Mouse (Mus musculus) kidney, postnatal 25 days (tissue): ENCODE results near the gene Ezr.
A peak's percentile ranks its signal among the peaks of the same experiment; 100 is the strongest.
"Not testable (repeated sequence)": the region's sequence is repeated elsewhere in the genome, so short reads cannot be mapped to it uniquely, and the experiment has no call there.

Experiments used
- DNase-seq, 2 experiments: peaks; one replicate each; pipeline ENCODE4 v3.0.0; 2021; ENCODE audit warnings: mixed read lengths in 2 of 2

The Ezr gene

DNA sequence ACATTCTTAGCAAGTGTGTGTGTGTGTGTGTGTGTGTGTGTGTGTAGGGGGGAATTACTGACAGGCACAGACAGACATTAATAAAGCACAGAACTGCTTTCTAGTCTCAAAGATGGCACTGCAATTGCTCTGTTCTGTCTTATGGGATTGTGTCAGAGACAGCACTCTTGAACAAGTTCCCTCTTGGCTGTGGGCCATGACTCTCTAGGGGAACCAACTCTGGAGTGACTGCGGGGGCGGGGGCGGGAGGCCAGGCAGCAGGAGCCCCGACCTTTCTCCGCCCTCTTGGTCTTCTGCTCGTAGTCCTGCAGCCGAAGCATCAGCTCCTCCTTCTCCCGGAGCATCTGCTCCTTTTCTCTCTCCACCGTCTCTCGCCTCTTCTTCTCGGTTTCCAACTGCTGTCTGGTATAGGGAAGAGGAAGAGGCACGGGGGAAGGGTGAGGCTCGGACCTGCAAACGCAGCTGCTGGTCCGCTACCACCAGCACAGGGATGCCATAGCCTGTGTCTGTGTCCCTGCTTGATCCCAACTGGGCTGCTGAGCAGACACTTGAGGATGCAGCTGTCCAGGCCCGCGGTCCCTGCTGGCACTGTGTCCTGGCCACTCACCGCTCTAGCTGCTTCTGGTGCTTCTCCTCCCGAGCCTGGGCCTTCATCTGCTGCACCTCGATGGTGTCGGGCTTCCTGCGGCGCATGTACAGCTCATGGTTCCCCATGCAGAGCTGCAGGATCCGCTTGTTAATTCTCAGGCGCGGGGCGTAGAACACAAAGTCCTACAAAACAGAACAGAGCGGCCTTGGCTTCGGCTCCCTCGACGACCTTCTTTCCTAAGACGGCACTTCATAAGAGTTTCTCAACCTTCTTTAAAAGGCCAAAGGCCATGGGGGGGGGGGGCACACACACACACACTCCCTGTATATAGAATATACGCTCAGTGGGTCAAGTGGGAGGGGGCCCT is 40.2 kb downstream of the Ezr start:
- peak; percentile 77 to 80 for DNase-seq

DNA sequence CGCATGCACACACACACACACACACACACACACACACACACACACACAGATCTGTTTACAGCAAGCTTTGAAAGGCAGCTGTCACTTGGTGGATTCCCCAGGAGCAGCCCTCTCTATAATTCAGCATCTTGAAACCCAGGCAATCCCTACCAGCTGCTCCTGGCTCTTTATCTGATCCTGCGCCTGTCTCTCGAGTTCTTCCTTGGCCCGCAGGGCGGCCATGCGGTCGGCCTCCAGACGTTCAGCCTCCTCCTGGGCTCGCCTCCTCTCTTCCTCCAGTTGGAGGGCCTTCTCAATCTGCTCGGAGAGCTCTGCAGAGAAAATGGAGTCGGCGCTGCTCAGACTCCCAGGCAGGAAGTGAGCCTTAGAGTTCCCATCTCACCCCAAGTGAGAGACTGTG is 41.3 kb downstream of the Ezr start:
- DNase-seq: no peak

DNA sequence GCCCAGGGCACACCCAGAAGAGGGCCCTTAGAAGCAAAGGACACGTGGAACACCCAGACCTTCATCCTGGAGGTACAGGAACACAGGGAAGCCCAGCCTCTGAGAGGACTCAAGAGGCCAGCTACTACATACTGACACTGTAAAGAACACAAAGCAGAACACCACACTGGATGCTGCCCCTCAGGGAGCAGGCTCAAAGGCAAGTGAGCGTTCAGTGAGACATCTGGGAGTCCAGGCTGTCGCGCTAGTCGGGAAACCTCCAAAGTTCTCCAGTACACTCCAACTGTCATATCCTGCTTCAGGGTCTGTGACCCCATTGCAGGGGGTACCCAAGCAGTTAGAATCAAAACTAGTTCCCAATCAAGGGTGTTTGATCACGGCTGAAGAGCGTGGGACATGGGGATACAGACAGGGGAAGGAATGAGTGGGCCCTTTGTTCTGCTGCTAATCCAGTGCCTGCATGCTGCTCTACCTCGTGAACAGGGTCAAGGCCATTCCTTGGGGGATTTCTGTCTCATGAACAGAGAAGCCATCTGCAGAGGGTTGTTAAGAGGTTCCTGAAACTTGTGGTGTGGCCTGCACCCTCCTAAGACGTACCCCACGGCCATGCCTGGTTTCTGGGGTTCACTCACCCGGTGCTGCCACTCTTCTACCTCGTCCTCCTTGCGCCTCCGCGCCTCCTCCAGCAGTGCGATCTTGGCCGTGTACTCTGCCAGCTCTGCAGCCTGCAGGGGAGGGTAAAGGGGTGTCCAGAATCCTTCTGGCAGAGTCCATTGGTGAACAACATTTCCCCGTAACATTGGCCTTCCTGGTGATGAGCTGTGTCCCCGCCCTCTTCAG is 42.0 kb downstream of the Ezr start:
- no peak for DNase-seq

DNA sequence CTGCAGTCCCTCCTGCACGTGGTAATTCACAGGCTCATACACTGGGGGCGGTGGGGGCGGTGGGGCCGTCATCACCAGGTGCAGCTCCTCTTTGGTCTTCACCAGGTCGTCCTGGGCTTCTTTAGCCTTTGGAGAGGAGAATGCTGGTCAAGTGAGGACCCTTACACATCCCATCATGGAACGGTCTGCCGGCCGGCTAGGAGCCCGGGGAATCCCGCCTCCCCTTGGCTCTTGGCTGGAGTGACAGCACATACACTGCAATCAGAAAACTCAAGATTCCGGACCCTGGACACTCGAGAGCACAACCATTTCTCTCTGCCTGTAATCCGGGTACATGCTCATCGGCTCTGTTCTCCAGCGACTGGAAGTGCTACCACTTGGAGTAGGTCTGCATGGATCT is 42.8 kb downstream of the Ezr start:
- DNase-seq: no peak

DNA sequence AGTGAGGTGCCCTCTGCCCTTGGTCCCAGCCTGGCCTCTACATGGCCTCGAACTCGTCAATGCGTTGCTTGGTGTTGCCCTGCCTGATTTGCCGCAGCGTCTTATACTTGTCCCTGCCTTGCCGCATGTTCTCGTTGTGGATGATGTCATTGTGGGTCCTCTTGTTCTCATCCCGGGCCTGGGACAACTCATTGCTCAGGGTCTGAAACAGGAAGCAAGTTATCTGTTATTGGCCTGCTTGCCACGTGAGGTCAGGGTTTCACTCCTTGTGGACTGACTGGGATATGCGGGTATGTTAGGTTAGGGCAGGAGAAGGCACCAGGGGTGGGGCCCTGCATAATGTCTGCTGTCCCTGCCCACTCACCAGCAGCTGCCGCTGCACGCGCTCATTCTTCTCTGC is 43.3 kb downstream of the Ezr start:
- peak in 1 of 2 experiments; percentile 62 for DNase-seq

DNA sequence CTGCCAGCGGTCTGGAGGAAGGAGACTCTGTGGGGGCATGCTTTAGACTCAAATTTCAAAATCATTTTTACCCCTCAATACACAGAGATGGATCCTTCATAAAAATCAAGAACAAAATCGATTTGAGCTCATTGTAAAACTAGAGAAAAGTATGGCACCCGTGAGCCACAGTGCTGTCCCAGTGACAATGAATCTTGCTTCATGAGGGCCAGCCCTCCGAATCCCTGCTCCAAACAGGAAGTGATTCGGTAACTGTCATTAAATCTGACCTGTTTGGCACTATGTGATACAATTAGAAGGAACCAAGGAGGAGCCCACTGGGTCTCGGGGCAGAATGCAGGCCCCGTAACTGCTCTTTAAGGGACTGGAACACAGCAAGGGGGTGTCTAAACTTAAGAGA is 43.7 kb downstream of the Ezr start:
- no peak for DNase-seq

DNA sequence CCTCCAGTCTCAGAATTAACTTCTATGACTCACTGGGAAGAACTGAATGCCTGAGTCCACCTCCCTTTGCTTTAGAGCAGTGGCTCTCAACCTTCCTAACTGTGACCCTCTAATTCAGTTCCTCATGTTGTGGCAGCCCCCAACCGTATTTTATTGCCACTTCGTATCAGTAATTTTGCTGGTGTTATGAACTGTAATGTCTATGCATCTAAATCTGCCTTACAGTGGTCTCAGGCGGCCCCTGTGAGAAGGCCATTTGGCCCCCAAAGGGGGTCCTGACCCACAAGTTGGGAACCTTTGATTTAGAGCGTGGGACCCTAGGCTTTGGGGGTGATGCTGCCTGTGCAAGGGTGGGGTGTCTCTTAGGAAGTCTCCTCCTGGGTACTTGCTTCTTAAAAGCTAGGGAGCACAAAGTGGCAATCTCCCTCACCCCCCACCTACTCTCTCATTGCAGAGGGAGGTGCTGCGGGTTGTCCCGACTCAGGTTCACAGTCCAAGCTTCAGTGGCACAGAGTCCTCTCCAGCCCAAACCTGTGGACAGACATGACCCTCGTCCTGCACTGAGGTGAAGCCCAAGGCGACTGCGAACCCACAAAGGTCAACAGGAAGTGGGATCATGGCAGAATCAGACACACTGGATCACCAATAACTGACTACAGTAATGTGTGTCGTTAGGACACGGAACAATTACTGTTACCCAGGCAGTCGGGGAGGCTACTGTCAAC is 45.1 kb downstream of the Ezr start:
- DNase-seq: peak in 1 of 2 experiments; percentile 80

DNA sequence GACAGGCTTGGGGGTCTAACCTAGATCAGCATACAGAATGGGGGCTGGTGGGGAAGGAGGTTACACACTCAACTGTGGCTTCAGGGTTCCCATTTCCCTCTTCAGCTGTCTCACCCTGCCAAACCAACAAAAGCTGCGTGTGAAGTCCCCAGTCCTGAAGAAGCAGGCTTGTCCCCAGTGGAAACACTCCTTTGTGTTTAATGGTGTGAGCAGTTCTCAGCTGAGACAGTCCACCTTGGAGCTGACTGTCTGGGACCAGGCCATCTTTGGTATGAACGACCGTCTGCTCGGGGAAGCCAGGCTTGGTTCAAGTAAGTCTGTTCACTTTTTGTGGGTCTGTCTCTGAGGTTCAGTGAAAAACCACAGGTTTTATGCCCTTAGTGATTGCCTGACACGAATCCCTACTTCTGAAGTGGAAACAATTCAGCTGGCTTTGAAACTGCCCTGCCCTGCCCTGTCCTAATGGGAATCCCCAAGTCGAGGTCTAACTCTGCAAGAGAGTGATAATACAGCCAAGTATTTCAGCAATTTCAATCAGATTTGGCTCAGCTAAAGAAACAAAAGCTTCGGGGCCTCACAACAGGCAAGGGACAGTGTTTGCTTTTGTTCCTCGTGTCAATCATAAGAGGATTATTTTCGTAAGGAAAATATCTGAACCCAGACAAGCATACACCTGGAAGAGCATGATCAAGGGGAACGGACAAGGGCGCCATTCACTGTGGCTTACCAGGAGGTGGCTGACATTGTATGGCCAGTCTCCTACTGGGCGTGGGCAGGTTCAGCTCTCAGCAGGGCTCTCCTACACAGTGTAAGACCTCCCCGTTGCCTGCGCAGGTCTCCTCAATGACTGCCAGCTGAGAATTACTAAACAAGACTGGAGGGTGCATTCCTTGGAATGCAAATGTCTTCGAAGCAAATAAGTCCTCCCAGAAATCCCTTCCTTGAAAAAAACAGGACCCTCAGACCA is 46.0 kb downstream of the Ezr start:
- peak in 1 of 2 experiments; percentile 51 for DNase-seq

DNA sequence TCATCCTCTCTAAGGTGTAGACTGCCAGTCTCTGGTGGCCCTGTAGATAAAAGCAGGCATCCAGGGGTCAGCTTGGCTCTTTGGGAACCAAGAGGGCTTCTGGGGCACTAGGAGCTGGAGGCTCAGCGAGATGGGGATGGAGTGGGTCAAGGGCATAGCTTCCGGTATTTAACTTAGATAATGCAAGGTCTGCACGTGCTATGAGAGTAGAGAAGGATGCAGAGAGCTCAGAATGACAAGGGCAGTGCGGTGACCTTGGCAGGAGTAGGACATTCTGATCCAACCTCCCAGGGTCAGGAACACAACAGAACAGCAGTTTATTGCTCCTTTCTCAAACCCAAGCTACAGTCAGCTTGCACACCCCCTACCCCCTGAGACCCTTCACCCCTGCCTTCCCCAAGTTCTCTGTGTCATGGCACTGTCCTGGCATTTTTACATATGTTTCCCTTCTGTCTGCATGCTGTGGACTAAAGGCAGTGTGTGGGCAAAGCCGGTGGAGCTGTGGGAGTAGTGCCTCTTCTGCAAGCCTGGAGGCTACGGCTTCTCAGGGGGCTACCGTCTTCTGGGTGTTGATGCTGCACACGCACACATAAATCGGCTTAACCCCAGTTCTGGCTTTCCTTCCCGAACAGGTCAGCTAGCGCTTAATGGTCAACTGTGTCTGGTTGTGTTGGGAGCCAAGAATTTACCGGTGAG is 47.7 kb downstream of the Ezr start:
- peak in 1 of 2 experiments; percentile 57 for DNase-seq

DNA sequence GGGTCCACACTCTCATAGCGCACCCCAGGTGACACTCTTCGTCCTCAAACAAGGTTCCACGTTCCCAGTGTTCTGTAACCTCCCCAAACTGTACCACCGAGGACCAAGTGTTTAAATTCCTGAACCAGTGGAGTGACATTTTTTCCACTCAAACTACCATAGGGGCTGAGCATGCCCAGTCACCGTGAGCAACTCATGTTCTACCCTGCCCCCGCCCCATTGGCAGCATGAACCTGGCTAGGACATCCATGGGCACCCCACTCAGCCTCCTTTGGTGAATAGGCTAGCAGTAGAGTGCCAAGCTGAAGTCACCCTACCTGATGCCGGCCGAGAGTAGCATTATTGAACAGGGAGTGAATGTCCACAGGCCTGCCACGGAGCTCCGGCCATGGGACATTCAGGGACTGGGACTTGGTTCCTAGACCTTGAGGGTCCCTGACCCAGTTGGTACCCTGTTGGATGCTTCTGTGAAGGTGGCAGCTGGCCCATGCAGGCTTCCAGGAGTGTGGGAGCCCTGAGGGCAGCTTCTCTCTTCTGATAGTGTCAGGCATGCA is 49.2 kb downstream of the Ezr start:
- peak in 1 of 2 experiments; percentile 43 for DNase-seq

DNA sequence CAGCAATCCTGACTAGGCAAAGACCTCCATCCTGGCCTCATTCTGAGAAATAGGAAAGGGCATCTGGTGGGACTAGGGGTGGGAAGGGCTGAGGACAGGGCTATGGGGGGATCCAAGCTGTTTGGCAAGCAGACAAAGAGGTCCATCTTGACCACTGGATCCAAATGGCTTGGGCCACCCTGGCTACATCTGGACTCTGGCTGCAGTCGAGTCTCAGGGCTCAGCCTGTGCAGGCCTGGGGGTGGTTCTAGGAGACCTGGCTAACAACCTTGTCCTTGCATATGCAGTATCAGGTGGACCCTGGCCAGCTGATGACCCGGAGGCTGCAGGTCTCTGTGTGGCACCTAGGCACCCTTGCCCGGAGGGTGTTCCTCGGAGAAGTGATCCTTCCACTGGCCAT is 49.9 kb downstream of the Ezr start:
- DNase-seq: no peak

DNA sequence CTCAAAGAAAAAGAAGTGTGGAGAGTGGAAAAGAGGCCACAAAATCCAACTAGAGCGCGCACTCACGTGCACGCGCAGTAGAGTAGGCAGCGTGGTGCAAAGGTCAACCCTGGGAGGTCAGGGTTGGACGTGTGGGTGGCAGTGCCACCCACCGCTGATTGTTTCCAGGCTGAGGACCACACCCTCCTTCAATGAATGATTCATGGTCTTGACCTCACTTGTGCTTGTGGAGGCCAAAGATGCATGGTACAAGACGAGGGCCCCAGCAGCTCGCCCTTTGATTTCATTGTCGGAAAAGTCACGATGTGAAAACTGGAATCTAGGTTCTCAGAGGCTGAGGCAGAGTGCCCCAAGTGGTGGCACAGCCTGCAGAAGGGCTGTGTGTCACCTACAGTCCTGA is 51.0 kb downstream of the Ezr start:
- DNase-seq: peak; percentile 66 to 85

DNA sequence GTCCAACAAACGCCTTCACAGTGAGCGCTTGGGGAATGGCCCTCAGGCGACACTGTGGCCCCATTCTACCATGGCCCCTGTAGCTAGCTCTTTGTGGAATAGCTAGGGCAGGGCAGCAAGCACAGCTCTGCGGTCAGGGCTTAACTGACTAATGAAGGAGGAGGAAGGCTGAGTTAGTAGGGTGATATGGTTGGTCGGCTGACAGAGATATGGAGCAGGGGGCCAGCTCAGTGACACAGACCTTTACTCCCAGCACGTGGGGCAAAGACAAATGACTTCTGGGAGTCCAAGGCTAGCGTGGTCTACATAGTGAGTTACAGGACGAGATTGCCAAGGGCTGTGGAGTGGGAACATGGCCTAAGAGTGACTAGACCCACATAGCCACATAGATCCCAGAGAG is 51.5 kb downstream of the Ezr start:
- no peak for DNase-seq

DNA sequence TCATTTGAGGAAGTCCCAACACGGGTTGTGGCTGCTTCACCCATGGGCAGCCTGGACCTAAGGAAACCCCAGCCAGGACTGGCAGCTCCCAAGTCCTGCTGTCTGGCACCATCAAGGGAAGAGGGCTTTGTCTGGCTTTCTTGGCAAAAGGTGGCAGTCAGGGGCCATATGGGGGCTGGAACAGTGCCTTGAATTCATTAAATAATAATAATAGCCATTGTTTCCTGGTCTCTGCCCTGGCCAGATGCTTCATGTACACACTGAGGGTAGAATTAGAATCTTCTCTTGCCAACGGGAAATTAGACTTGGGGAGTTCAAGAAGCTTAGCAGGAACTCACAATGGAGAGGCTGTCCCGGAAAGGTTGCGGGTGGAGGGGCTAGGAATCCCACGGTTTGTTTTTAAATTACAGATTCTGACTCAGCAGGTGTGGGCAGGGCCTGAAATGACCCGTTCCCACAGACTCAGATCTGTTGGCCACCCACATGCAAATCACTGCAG is 53.3 kb downstream of the Ezr start:
- DNase-seq: no peak

DNA sequence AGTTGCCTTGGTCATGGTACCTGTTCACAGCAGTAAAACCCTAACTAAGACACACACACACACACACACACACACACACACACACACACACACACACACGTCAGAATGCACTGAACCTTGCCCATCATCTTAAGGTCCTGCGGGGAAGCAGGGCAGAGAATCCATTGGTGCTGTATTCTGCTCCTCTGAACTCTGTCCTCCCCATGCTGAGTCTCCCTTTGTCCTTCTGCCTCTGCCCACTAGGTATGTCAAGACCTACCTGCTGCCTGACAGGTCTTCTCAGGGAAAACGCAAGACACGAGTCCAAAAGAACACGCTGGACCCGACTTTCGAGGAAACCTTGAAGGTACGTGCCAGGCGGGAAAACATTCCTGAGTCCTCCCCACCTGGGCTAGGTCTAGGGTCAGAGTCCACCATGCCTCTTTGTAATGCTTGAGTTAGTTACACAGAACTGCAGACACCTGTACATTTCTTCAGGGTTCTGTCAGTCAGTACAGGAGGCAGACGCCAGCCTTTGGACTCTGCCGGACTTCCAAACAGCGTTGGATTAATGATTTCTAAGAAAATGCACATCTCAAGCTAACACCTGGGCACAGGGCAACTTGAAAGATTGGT is 54.5 kb downstream of the Ezr start:
- peak; percentile 77 to 93 for DNase-seq

DNA sequence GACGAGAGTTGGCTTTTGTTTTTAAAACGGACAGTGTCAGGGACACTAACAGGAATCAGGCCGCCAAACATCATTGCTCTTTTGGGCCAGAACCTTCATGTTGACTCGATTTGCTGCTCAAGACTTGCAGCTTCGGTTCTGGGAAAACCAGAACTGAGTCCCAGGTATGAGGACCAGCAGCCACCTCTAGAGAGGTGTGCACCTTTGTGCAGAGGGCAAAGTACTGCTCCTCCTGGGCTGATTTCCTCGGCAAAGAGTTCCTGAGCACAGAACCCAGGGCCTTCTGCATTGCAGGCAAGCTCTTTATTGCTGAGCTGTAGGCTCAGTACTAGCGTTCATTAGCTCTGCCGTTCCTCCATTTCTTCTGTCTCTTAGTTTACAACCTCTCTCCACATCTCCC is 68.6 kb downstream of the Ezr start:
- DNase-seq: not testable (repeated sequence)

DNA sequence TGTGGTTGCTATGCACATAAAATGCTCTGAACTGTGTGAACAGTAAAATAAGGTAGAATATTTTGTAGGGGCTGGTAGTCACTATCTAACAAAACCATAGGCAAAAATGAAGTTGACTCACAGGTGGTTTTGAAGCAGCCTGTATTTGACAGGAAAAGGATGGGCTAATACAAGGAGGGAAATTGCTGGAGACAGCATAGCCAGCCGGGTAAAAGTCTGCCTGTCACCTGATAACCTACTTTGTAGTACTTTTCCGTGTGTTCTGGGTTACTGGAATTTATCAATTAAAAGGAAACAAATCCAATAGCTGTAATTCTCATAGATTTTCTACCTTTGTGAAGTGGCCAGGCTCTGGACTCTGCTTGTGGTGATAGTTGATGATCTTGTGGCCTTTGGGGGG is 69.1 kb downstream of the Ezr start:
- DNase-seq: not testable (repeated sequence)

DNA sequence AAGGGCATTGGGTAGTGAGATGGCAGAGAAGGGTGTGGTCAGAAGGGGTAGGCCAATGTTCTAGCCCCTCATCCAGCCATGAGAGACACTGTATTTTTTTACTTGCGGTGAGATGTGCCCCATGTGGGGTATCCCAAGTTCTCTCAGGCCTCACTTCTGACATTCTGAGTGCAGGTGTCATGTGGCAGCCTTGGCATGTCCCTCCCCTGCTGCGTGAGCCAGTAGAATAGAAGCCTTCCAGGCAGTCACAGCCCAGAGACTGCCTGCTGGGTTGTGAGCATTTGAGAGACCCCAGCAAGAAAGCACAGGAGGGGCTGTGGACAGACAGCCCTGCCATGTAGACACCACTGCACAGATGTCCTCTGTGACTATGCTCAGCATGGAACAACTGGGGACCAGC is 74.4 kb downstream of the Ezr start:
- not testable (repeated sequence) for DNase-seq

DNA sequence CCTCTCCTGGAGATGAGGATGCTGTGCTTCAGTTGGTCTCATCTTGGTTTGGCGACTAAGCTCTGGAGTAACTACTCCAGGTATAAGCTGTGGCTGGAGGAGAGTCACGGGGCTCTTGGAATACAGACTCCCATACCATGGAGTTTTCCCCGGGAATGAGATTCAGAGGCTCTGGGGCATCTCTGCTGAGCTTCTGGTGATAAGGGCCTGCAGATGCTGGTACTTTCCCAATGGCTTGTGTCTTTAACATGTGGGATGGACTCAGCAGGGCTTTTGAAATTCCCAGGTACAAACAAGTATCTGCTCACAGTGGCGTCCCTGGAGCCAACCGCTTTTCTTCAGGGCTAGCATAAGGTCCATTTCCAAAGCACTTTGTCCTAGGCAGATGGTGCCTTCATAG is 75.2 kb downstream of the Ezr start:
- peak in 1 of 2 experiments; percentile 31 for DNase-seq

DNA sequence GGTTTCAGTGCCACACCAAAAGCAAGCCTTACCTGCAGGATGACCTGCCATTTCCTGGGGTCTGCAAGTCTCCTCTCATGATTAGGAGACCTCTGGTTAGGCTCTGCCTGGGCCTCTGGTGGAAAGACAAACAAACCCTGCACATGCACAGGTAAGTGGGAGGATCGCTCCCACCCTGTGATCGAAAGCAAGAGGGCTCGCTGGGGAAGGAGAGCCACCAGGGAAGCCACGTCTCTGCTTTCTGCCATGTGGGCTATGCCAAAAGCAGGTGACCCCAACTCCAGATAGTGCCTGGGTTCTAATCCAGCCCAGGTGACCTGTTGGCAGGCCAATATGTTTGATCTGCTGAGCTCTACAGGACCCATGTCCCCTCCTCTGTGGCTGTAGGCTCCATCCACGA is 76.1 kb downstream of the Ezr start:
- peak in 1 of 2 experiments; percentile 26 for DNase-seq
